Mouse (Mus musculus) left cerebral cortex, adult 9 months (tissue): ENCODE data around the gene Myh9.

Experiments
- DNase-seq, 2 experiments: peaks; one replicate each; pipeline ENCODE4 v3.0.0; 2022; ENCODE audit warnings: low spot score in 2 of 2

Gene Myh9

GRCm38 (mm10) chr15:77842047-77842843 lies at the start of gene Myh9:
Gene Myh9 (minus strand): TSS chr15:77842175.
- DNase-seq = peak; percentile 99 to 100

GRCm38 (mm10) chr15:77891766-77892165 lies 49.8 kb upstream of the Myh9 start:
- no peak for DNase-seq

DNA sequence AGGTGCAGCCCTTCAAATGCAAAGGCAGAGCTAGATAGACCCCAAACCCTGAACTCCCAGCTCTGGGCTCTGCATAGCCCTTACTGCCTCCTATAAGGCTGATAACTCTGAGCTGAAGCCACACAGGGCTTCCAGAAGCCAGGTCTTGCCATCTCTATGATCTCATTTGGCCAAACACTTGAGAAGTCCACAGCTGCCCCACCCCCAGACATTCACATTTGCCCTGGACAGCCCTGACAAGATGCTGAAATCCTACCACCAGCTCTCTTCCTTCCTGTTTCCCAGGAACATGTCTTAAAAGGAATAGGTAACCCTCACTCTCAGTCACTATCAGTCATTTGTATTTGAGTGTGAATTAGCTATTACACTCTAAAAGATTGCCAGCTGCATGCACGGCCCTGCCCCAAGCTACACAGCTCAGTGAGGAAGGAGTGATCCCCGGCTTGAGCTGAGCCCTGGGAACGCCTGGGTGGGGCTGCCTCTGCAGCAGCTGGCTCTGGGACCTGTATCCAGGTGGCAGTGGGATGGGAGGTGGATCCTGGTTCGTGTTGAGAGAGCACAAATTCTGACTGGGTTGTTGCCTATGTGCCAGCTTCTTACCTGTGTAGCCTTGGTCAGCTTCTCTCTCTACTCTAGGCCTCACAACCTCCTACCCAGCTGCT lies 47.9 kb upstream of the Myh9 start:
- no peak for DNase-seq

GRCm38 (mm10) chr15:77888286-77888685 lies 46.3 kb upstream of the Myh9 start:
- no peak for DNase-seq

DNA sequence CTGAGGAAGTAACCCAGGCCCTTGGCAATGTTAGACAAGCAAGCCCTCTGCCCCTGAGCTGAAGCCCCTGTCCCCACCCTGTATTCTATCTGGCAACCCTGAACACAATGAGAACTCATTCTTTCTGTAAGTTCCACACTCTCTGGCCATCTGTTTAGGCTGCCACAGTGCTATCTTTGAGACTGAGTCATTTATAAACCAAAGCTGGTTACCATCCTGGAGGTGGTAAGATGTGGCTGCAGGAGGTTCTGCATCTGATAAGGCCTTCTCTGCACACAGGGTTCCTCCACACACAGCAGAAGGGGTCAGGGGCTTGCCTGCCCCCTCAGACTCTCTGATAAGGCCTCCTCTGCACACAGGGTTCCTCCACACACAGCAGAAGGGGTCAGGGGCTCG lies 45.1 kb upstream of the Myh9 start:
- DNase-seq = peak in 1 of 2 experiments; percentile 43

GRCm38 (mm10) chr15:77886369-77887092 lies 44.6 kb upstream of the Myh9 start:
- no peak for DNase-seq

DNA sequence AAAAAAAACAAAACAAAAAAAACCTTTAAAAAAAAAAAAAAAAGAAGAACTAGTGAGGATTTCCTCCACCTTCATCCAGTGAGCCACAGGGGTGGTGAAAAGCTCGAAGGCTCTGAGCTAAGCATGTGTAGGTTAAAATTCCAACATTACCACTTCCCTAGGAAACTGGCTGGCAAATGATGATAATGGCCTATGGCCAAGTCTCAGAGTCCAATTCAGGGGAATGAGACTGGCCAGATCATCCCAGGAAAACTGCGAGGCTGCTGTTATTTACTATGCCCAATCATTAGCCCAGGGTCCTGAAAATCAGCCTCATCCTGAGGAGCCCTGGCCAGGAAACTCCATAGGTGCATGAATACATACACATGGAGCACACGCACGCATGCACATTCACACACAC lies 44.0 kb upstream of the Myh9 start:
- no peak for DNase-seq

- no peak for DNase-seq
Observed at GRCm38 (mm10) chr15:77885159-77885558, 43.2 kb upstream of the Myh9 start.

- no peak for DNase-seq
Observed at GRCm38 (mm10) chr15:77883697-77884010, 41.7 kb upstream of the Myh9 start.

GRCm38 (mm10) chr15:77882797-77883696 lies 41.1 kb upstream of the Myh9 start:
- no peak for DNase-seq

DNA sequence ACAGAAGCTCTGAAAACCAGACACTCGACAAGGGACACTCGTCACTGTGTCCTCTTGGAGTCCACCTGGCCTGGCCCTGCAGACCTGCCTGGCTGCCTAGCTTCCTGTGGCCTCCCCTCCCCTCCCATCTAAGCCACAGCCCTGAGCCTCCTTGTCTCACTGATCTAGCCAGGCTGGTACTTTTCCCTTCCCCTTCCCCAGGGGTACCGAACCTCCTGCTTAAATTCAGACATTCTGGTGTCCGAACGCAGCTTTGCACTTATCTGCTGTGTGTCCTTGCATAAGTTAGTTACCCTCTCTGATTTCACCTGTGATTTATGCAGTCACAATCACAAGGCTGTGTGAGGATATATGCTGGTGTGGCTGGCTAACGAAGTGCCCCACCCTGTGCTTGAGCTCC lies 40.3 kb upstream of the Myh9 start:
- no peak for DNase-seq

GRCm38 (mm10) chr15:77881698-77882097 lies 39.7 kb upstream of the Myh9 start:
- DNase-seq = no peak

DNA sequence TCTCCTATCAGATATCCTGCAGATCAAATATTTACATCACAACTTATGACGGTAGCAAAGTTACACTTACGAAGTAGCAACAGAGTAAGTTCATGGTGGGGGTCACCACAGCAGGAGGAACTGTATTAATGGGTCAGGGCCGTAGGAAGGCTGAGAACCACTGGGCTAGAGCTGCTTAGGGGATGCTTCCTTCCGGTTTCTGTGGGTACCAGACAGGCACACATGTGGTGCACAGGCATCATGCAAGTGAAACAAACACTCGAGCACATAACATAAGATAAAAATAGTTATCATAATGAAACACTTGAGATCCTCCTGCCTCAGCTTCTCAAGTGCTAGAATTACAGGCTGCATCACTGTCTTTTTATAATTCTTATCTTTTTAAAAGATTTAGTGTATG lies 38.8 kb upstream of the Myh9 start:
- no peak for DNase-seq

GRCm38 (mm10) chr15:77879756-77880155 lies 37.8 kb upstream of the Myh9 start:
- DNase-seq = no peak

DNA sequence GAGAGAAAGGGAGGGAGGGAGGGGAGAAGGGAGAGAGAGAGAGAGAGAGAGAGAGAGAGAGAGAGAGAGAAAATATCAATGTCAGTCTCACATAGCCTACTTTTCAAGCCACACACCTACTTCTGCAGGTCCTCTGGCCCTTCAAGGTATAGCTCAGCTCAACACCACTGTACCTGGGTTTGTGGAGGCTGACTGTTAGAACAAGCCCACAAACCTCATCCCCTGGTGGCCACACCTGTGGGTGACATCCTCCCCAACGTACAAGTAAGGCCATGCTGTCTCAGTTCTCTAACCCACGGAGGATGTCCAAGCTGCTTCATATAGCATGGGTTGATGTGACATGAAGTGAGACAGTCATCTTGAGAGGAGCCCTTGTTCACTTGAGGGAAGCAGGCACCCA lies 35.2 kb upstream of the Myh9 start:
- DNase-seq = no peak

GRCm38 (mm10) chr15:77876716-77877115 lies 34.7 kb upstream of the Myh9 start:
- no peak for DNase-seq

GRCm38 (mm10) chr15:77875953-77876352 lies 34.0 kb upstream of the Myh9 start:
- no peak for DNase-seq

- no peak for DNase-seq
Observed at GRCm38 (mm10) chr15:77874807-77875206, 32.8 kb upstream of the Myh9 start.

DNA sequence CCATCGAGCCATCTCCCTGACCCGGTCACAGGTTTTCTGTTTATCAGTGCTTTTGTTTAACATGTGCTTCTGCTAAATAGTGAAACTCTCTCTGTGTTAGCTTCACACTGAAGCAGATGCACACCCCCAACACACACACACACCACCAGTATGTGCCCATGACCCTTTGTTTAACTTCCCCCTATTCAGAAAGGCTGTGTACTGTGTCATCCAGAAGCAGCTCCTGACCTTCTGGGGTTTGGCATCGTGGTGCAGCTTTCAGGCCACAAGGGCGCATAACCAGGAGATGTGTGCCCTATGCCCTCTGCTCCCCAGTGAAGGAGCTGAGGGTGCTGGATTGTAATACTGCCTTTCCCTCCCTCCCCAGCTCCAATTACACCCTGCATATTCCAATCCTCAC lies 32.3 kb upstream of the Myh9 start:
- no peak for DNase-seq

DNA sequence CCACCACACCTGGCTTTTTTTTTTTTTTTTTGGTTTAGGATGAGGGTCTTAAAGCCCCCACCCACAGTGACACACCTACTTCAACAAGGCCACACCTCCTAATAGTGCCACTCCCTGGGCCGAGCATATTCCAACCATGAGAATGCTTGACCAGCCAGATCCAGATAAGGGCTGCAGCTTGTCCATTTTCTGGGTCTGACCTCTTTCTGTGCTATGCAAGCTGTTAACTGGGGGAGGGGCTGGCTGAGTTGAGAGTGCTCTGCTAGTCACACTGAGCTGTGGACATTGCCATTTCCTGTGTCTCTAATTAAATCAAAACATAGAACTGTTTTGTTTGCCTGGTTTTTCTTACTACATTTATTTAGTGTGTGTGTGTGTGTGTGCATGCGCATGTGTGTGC lies 31.6 kb upstream of the Myh9 start:
- DNase-seq = no peak

DNA sequence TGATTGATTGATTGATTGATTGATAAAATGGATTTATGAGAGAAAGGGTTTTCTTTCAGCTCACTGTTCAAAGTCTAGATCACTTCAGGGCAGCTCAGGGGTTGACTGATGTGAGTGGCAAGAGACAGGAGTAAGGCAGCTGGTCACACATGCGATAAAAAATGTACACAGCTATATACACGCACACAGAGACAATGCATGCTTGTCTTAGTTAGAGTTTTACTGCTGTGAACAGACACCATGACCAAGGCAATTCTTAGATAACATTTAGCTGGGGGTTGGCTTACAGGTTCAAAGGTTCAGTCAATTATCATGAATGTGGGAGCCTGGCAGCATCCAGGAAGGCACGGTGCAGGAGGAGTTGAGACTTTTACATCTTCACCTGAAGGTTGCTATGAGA lies 31.0 kb upstream of the Myh9 start:
- no peak for DNase-seq

GRCm38 (mm10) chr15:77868340-77868739 lies 26.4 kb upstream of the Myh9 start:
- DNase-seq = no peak
